Mouse (Mus musculus) mature B cell (primary cell): ENCODE results near the gene Sh3bp5.

Experiments
- in situ Hi-C: fragments of 300-500 bp; cut with MboI; formaldehyde crosslinking; loops from 2 replicates; pipeline ENCODE4 v1.14.3; 2019

The Sh3bp5 gene

DNA sequence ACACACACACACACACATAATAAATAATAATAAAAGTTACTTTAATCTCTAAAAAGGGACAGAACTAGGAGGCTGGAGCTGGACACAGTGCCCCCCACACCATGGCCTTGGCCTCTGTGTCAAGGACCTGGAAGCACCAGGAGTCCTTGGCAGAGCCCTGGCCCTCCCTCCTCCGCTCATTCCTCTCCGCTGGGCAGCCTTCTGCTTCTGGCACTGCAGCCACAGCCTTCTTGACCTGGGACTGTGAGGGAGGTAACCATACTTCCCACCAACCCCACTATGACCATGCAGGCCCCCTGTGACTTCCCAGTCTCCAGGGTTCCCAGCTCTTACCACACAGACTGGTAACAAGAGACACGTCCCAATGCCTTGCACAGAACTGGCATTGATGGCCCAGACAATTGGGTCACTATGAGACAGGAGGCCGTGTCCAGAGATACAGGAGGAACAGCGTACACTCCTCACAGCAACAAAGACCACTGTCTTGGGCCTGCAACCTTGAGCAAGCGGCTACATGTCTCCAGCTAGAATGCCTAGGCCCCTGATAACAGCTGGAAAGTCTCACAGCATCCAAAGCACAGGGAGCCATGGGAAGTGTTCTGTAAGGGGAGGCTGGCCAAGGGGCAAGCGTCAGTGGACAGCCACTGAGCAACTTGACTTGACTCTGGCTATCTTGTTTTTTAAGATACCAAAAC, 41.8 kb downstream of the Sh3bp5 start:
- in situ Hi-C loops, result no loop called here

DNA sequence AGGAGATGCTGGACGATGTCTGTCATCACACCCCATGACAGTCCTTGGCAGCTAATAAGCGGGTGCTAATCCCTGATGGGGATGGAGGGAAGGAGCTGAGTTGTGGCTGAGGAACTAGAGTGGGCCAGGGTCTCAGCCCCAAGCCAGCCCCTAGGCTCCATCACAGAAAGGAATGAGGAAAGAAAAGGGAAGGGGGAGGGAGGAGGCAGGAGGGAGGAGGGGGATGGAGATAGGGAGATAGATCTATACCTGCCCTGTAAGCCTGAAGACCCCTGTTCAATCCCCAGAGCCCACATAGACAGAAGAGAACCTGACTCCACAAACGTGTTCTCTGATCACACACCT, 42.4 kb downstream of the Sh3bp5 start:
- in situ Hi-C loops, result no loop called here

DNA sequence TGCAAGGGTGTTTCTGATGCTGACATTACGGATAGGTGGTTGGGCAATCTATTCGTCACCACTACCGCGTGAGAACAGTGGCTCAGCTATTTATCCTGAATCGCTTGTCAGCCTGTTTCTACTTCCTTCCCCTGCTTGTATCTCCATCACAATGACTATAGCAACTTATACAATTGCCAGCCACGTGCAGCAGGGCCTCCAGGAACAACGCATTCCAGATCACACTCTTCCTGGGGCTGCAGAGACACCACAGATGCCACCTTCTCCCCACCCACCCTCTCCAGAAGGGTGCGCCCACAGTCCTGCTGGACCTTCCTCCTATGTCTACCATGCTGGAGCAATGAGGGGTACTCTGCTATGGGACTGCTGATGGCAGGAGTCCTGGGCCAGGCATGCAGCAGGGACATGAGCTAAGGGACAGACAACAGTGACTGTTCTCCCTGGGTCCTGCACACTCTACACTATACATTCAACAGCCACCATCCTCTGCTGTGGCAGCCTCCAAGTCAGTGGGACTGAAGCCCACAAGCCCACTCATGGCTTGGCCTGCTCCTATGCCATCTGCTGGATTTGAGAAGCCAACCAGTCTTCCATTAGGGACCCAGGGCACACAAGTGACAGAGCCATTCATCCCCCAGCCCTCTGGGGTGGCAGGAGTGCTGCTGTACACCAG, 42.9 kb downstream of the Sh3bp5 start:
- in situ Hi-C loops, result no loop called here

DNA sequence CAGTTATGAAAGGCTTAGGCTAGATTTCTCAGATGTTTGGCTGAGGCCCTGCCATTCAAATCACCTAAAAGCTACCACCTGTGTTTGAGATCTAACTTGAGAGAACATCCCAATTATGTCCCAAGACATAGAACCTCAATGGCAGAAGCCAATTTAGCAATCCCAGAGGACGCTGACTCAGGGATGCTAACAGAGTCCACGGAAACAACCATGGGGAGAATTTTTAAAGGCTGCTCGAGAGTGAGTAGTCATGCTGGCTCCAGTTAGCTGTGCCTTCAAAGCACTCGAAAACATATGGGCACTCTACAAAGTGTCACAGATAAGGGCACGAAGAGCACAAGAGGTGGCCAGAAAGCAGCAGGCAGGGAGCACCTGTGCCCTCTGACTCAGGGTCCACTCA, 43.6 kb downstream of the Sh3bp5 start:
- in situ Hi-C loops, result no loop called here

DNA sequence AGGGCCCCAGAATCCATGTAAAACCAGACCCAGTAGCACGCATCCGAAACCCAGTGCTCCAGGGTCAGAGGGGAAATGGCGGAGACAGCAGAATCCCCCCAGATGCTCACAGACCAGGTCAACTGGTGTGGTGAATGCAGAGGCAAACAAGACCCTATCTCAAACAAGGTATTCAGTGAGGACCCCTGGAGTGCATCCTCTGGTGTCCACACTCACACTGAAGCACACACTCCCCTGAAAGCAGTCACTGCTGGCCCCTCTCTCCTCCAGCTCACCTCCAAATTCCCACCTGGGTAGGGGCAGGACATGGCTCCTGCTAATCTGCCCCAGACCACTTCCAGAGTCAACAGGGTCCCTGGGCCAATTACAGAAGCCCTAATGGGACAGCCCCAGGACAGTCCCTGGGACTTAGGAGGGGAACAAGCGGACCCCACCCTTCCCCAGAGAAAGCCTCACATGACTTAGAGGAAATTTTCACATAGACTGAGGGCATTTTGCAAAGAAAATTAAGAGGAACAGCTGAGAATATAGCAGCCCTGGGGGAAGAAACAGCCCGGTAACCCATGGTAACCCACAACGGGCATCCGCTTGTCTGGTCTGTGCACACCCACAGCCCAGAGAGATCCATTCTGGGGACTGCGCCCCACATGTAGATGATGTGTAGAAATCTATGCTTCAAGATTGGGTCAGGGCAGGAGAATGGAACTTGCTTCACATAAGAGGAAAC, 46.3 kb downstream of the Sh3bp5 start:
- in situ Hi-C loops, result loop anchor here (5.0 kb wide), 1 partner anchor 73 kb away; no protein-coding TSS in a partner anchor

DNA sequence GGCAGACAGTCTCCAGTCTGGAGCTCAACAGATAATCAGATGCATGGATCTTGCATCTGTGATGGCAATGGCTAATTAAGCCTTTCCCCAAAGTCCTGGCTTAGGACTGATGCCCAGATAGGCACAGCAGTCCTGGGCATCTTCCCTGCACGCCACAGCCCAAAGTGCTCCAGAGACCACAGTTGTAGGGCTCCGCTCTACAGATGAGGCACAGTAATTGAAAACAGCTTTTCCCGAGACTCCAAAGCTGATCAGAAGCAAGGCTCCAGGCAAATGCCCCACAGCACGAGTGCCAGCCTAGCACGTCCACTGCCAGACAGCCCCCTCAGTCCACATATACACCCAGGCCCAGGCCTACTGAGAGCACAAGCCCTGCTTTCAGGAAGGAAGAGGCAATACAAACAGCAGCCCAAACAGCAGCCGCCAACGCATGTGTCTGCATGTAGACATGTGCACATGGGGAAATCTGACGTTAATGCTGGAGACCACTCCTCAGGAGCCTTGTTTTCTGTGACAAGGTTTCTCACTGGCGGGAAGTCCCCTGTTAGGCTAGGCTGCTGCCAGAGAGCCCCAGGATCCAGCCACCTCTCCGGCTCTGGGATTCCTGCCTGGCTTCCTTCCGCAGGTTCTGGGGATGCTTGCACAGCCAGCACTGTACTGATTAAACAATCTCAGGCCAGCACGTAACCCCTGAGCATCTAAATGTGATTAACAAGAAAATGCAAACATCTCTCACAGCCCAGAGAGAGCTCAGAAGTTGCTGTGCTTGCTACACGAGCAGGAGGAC, 47.6 kb downstream of the Sh3bp5 start:
- in situ Hi-C loops, result loop anchor here (5.0 kb wide), 1 partner anchor 74 kb away; no protein-coding TSS in a partner anchor

DNA sequence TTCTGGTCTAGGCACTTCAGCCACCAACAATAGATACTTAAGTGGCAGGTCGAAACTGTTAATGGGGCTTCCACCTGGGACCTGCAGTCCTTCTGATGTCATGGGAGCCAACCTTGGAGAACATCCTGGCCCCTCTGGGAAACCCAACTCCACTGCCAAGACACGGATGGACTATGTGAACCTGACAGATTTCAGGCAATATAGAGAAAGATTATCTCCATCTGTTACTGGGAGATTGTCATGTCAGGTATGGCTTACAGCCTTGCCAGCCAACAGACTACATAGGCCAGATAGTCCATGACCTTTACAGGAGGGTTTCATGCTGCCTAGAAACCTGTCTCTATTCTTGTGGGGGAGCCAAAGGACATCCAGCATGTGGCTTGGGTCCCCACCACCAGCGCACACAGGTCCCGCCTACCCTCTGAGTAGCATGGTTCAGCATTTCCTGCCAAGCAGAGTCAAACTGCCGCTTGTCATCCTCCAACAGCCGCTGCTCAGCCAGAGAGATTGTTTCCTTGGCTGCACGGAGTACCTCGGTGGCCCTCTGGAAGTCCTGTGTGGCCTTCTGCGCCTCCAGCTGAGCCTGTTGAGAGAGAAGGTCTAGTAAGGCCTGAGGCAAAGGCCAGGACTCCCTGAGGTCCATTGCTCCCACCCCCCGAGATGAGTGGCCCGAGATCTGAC, 48.4 kb downstream of the Sh3bp5 start:
- in situ Hi-C loops, result loop anchor here (5.0 kb wide), 1 partner anchor 75 kb away; no protein-coding TSS in a partner anchor

DNA sequence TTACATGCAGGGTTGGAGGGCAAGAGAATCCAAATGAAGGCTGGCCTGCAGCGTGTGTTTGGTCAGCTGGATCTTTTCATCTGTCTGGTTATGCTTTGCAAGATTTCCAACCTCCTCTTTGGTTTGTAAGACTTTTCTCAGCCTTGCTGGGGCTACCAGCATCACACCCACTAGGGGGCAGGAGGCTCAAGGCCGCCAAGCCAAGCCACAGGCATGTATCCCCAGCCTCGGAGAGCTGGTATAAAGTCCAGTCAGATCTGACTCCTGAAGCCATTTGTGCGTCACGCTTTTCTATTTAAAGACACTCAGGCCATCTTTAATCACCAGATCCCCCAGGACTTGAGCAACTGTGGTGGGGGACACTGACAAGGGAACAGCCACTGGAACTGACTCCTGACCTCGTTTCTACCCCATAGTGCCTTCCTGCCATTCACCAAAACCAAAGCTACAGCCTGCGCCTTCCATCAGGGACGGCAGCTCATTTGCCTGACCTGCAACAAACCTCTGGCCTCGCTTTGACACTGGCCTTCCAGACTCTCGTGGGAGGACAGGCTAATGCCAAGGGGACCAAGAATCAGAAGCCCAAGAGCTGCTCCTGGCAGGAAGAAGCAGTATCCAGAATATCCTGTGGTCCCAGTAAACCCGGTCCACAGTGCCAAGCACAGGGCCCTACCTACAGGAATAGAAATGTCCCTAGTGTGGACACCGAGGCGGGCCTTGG, 49.7 kb downstream of the Sh3bp5 start:
- in situ Hi-C loops, result loop anchor here (5.0 kb wide), 1 partner anchor 76 kb away; no protein-coding TSS in a partner anchor

DNA sequence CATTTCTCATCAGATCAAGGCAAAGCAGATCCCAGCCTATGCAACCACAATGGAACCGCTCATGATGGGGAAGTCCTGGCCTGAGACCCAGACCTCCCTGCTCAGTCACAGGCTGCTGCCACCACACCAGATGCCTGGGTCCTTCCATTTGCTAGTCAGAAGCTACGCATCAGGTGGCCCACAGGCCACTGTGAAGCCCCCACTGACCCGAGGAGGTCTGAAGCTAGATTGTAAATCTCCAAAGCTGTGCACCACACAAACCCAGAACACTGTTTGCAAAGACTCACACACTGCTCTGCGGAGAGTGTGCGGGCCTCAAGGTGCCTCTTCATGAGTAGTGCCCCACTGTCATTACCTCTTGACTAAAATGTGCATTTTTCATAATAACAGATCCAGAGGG, 50.5 kb downstream of the Sh3bp5 start:
- in situ Hi-C loops, result loop anchor here (5.0 kb wide), 1 partner anchor 77 kb away; no protein-coding TSS in a partner anchor

DNA sequence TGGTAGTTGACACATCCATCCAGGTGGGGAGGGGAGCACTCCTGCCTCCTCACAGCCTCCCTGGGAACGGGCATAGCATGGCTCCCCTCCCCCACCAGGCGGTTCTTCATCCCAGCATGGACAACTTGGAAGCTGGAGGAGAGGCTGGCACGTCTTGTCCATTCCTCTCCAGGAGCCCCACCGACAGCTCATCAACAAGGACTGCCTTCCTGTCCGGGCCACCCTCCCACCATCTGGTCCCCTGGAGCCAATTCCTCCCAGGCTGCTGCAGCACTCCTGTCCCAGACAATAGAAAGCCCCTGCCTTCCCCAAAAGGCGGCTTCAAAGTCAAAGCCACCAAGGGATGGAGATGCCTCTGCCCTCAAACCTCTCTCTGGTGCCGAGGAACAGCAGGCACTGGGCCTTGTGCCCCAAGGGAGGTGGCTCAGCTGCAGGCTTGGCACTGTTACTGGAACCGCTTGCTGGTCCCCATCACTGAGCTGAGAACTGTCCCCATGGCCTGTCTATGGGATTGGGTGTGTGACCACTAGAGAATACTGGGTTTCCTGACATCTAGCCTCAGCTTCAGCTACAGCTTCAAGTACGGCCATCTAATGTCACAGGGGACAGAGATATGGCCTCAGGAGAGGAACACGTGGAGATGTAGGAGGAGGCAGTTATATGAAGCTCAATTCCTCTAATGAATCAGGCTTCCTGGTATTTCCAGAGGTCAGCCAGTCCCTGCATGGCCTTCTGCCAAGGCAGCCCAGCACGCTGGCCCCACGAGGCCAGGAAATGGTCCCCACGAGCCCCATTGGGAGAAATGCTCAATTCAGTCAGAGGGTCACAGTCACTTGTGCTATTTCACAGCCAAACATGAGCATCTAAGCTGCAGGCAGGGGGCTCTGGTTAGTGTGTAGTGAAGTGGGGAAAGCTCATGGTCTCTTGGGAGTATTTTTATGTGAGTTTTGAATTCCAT, 51.2 kb downstream of the Sh3bp5 start:
- in situ Hi-C loops, result loop anchor here (5.0 kb wide), 1 partner anchor 78 kb away; no protein-coding TSS in a partner anchor

DNA sequence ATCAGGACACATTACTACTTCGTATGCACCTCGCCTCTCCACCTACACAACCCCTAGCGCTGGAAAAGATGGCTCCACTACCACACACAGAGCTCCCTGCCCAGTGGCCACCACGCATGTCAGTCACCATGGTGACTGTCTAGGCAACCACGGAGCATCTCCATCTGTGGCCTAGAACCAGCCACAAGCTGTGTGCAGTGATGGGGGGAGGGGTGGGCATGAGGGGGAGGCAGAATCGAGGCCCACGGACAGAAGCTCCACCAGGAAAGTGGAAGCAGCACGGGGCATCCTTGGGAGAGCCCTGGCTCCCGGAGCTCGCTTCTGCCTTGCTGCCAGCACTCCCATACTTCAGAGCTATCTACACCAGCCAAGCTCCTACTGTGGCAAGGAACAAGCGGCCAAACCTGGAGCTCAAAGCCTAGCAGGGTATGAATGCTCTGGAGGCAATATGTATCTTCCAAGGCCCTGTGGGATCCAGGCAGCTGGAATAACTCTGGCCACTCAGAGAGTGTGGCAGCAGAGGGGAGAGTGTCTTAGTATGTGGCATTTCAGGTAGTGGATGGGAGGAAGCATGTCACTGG, 52.3 kb downstream of the Sh3bp5 start:
- in situ Hi-C loops, result no loop called here

DNA sequence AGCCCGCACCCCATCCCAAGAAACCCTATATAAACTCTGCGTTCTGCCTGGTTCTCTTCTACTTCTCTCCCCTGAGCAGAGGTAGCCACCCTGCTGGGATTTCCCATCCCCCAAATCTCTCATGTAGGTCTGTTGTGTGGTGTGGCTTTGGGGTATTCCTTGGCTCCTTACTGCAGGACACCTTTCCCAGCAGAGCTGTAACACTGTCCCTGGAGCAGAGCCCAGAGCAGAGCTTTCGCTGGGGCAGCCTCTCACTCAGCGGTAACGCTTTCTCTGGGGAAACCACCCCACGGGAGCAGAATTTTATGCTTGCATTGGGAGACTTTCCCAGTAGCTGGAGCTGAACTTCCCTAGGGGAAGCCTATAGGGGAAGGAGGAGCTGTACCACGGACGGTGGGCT, 53.6 kb downstream of the Sh3bp5 start:
- in situ Hi-C loops, result no loop called here

DNA sequence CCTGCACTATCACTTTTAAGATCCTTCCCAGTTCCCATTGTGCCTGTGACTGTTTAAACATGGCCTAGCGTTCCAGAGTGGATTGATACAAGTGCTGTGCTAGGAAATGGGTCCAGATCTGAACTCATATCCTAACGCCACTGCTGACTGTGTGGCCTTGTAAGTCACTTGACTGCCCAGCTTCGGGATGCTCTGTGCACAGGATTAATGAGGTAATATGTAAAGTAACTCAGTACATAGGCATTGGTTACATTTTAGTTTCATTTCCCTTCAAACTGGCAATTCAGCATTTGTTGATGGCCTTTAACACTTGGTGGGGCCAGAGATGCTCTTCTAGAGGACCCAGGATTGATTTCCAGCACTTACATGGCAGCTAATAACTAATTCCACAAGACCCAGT, 59.5 kb downstream of the Sh3bp5 start:
- in situ Hi-C loops, result no loop called here

DNA sequence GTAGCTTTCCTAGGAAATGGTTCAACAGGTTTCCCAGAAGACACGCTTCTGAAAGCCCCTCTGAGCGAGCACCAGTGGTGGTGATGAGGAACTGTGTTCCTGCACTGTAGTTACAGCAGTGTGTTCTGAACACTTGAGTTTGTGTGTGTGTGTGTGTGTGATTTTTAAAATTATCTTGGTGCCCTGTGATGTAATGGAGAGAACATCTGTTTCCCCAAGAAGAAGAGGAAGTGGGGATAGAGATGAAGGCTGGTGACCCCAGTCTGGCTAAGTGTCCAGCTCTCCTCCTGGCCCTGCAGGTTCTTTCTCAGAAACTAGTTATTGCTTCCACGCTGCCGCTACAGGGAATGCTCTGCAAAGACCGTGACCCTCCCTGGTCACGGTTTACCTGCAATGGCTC, 61.5 kb downstream of the Sh3bp5 start:
- in situ Hi-C loops, result no loop called here

DNA sequence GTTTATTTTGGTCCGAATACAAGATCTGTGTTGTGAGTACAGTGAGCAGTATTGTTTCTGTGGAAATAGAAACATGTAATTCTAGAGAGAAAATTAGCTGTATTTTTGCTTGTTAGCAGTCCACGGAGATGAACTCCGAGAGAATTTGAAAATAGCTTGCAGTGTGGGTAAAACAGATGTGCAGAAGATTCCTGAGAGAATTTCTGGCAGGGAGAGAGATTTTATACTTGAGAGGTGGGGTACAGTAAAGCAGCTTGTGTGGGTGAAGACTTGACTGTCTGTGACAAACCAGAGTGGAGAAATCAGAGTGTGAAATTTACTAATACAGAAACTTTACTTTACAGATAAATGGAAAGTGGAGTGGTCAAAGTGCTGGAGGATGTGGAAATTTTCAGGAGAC, 66.5 kb downstream of the Sh3bp5 start:
- in situ Hi-C loops, result no loop called here

DNA sequence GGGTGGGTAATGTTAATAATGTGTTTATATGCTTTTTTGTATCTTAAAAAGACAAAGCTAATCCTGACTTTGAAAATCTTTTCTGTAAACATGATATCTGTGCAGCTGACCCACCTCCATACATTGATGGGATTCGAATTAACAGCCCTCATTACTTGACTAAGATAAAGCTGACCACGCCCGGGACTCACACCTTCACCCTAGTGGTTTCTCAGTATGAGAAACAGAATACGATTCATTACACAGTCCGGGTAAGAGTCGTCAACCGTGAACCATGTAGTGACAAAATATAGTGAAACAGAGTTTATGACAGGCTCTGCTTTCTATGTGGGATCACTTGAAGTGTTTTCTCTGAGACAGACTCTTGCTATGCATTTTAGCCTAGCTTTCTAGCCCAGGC, 67.9 kb downstream of the Sh3bp5 start:
- in situ Hi-C loops, result no loop called here

DNA sequence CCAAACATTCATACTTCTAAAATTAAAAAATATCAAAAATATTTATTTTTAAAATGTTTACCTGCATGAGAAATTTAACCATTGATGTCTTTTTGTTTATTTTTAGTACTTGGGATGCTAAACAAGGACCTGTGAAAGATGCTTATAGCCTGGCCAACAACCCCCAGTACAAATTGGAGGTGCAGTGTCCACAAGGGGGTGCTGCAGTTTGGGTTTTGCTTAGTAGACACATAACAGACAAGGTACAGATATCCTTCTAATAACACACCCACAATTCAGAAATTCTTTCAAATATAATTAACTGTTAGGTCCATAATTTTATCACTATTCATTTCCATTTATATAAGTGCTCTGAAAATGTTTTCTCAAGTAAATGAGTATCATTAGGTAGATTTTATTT, 70.5 kb downstream of the Sh3bp5 start:
- in situ Hi-C loops, result no loop called here

DNA sequence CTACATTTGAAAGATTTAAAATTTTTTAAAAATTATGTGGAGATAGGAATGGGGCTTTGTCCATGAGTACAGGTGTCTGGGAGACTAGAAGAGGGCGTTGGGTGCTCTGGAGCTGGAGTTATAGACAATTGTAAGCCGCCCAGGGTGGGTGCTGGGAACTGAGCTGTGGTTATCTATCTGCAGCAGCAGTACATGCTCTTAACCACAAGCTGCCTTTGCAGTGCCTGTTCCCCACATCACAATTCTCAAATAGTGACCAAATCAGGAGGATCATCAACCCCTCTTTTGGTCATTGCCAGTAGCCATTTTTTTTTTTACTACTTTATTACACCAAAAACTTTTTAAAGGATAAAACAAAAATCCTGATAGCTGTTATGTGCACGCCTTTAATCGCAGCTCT, 71.3 kb downstream of the Sh3bp5 start:
- in situ Hi-C loops, result no loop called here

DNA sequence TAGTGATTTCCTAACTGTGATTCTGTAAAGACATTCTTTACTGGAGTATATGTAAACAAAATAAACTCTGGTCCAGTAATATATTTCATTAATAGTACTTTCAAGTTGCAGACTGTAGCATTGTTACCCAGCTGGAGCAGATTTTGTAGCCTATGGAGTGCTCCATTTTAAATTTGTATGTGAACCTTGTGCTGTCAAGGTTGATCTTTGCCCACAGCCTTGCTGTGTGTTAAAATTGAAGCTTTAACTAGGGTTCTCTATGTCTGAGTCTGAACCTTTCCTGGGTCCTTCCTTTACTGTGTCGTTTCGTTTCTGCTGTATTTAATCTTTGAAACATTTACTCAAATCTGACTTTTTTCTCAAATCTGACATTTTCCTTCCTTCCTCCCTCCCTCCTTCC, 73.6 kb downstream of the Sh3bp5 start:
- in situ Hi-C loops, result no loop called here
